Mouse (Mus musculus) midbrain, embryonic 14.5 days (tissue): ENCODE measurements around the gene Stk40. TPM values are rescaled to one million over a fixed set of nuclear protein-coding genes. Genes with fewer than 3 reads are reported as not detected.

Experiments
- ATAC-seq: fragments of 200-750 bp; cut with Nextera tagmentation; 2 replicates; pipeline ENCODE4 v1.8.0; 2017; ENCODE audit warnings: moderate number of reproducible peaks, moderate library complexity; ENCODE audit not compliant: low FRiP score, low TSS enrichment
- DNase-seq: peaks from one replicate; pipeline ENCODE4 v3.0.0-alpha.2; 2015
- H3K27ac ChIP-seq: fragments of 300-500 bp; sonication (generic); replicated peaks from 2 replicates; pipeline ENCODE4 v1.5.1; 2014; ENCODE audit warnings: mild to moderate bottlenecking, low read depth, low read length, moderate library complexity
- H3K27me3 ChIP-seq: fragments of 300-500 bp; sonication (generic); 2 replicates; pipeline ENCODE4 v1.6.1; 2014; ENCODE audit warnings: low read length, control low read depth, mixed read lengths; ENCODE audit not compliant: control insufficient read depth, insufficient read depth
- H3K36me3 ChIP-seq: fragments of 300-500 bp; sonication (generic); 2 replicates; pipeline ENCODE4 v1.6.1; 2014; ENCODE audit warnings: low read length, control low read depth; ENCODE audit not compliant: control insufficient read depth, insufficient read depth
- H3K4me1 ChIP-seq: fragments of 300-500 bp; sonication (generic); 2 replicates; pipeline ENCODE4 v1.6.1; 2014; ENCODE audit warnings: mild to moderate bottlenecking, antibody characterized with exemption, low read length, control low read depth; ENCODE audit not compliant: control insufficient read depth, insufficient read depth
- H3K4me2 ChIP-seq: fragments of 300-500 bp; sonication (generic); 2 replicates; pipeline ENCODE4 v1.6.1; 2014; ENCODE audit warnings: mild to moderate bottlenecking, low read length, moderate library complexity
- H3K4me3 ChIP-seq: fragments of 300-500 bp; sonication (generic); replicated peaks from 2 replicates; pipeline ENCODE4 v1.5.1; 2014; ENCODE audit warnings: low read depth, low read length
- H3K9ac ChIP-seq: fragments of 300-500 bp; sonication (generic); replicated peaks from 2 replicates; pipeline ENCODE4 v1.6.1; 2014; ENCODE audit warnings: mild to moderate bottlenecking, low read length, moderate library complexity
- H3K9me3 ChIP-seq: fragments of 300-500 bp; sonication (generic); 2 replicates; pipeline ENCODE4 v1.6.1; 2016; ENCODE audit warnings: low read length, control low read depth, mixed read lengths; ENCODE audit not compliant: control insufficient read depth
- WGBS: fragments of 180-500 bp; shearing (Covaris S2); extraction: QIAGEN DNeasy Blood & Tissue Kit; methylation state at CpG from one replicate; pipeline ENCODE4 v1.1.7; 2014; 5-methylcytosine and 5-hydroxymethylcytosine counted together
- polyA plus RNA-seq: library from polyadenylated mRNA; unstranded; fragments of >200 nt; fragmentation: Nextera tagmentation; extraction: Ambion mirVana; gene quantifications from 2 replicates; pipeline ENCODE4 v1.2.1, GENCODE M21; 2014

Stk40 gene
- polyA plus RNA-seq, 1 experiment from 2014 or later, result 29.4 TPM

DNA sequence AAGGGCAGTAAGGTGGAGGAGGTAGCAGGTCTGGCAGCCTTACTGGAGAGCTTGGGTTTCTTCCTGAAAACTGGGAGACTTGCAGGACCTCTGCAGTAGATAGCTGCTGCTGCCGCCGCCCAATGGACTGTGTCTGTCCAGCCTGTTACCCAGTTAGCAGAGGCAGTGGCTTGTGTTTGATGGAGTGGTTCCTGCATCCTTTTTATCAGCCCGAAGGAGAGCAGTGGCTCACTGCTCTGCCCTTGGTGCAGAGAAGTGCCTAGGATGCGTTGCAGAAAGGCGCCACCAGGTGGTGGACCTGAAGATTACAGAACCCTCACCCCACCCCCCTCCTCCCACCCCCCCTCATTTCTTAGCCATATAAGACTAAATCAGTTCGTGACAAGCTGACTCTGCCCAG is 10.2 kb downstream of the Stk40 start:
- Histone ChIP-seq H3K27ac (no peak overlapping the region), H3K4me1 (peaks cover 20% of the 10 kb centered on the region), H3K9ac (no peak overlapping the region), H3K4me3 (no peak overlapping the region), H3K27me3 (no peaks in the 10 kb centered on the region), H3K9me3 (no peaks in the 10 kb centered on the region), H3K36me3 (peaks cover 8% of the 10 kb centered on the region; the same call in 1 of the 2 replicates), H3K4me2 (no peak overlapping the region)
- DNase-seq, result peak; percentile 61
- 21% methylated on average over 6 of the region's 6 CpGs for WGBS
- ATAC-seq, result no peak

DNA sequence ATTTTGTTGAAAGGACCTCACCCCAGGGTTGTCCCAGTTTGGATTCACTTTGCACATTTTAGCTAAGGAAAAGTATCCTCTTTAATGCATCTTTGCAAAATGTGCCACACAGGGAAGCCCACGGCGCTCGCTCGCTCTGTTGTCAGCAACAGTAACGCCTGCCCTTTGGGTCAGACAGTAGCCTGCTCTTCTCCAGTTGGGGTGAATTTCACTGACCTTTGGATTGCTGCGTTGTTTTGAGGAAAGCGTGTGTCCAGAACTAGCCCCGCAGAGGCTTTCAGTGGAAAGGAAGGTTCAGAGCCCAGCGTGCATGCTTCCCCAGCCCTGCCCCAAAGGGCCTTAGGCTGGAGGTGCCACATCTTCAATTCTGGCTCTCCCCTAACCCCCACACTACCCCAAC is 11.7 kb downstream of the Stk40 start:
- Histone ChIP-seq H3K36me3 (peaks cover 8% of the 10 kb centered on the region; the same call in 1 of the 2 replicates), H3K4me3 (no peak overlapping the region), H3K27me3 (no peaks in the 10 kb centered on the region), H3K9ac (no peak overlapping the region), H3K27ac (no peak overlapping the region), H3K9me3 (no peaks in the 10 kb centered on the region), H3K4me1 (peaks cover 10% of the 10 kb centered on the region), H3K4me2 (no peak overlapping the region)
- WGBS, result 93% methylated on average over 9 of the region's 9 CpGs
- DNase-seq (no peak), ATAC-seq (no peak)

DNA sequence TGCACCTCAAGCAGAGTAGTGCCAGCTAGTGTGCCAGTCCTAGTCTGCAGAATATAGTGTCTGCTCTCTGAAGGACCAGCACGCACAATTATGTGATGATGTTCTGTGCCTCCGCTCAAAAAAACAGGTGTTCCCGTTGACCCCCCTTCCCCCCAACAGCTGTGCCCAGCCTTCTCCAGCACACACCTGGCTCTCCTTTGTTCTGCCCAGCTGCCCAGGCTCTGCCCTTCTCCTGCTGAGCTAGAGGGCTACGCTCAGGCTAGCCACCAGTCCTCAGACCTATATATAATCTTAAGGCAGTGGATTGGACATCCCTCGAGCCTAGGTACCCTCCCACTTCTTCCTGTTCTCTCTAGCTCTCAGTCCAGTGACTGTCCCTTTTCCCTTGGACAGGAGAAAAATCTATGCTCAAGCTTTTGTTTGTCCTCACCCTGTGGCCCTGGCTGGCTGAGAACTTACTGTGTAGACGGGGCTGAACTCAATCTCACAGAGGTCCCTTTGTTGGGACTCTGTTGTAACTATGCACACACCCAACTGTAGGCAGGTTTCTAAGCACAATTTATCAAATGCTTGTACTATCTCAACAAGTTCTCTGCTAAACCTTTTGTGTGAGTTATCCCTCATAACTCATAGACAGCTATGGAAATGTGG is 12.2 kb downstream of the Stk40 start:
- DNase-seq, result no peak
- H3K9ac ChIP-seq, result no peak overlapping the region

DNA sequence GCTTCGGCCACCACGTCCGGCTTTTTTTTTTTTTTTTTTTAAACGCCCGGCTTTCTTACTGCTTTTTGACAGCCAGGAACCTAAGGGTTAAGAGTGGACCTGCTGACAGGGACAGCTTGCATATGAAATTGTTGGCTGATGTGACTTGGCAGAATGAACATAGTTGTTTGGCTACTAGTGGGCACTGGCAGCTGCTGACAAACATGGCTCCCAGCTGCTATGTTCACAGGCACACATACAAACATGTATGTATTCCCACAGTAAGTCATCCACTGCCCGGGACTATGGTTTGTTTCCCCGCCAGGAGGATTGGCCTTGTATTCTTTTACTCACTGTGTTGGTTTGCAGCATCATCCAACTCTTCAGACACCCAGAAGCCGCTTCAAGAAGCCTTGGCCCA is 13.4 kb downstream of the Stk40 start:
- Histone ChIP-seq H3K4me1 (no peaks in the 10 kb centered on the region), H3K9me3 (peaks cover 7% of the 10 kb centered on the region), H3K27me3 (no peaks in the 10 kb centered on the region), H3K27ac (no peak overlapping the region), H3K4me2 (no peak overlapping the region), H3K9ac (no peak overlapping the region), H3K4me3 (no peak overlapping the region), H3K36me3 (peaks cover 17% of the 10 kb centered on the region; the same call in 1 of the 2 replicates)
- DNase-seq (no peak), ATAC-seq (no peak)
- WGBS, result 83% methylated on average over 8 of the region's 8 CpGs

More for the DNA sequence above, 12.2 kb downstream of the Stk40 start:
- H3K4me3 ChIP-seq, result no peak overlapping the region
- H3K36me3 ChIP-seq, result peaks cover 9% of the 10 kb centered on the region; the same call in 1 of the 2 replicates
- WGBS, result 78% methylated on average over 6 of the region's 6 CpGs
- H3K27me3 ChIP-seq, result no peaks in the 10 kb centered on the region
- ATAC-seq, result no peak
- no peaks in the 10 kb centered on the region for H3K9me3 ChIP-seq
- H3K27ac ChIP-seq, result no peak overlapping the region
- peaks cover 5% of the 10 kb centered on the region for H3K4me1 ChIP-seq
- H3K4me2 ChIP-seq, result no peak overlapping the region

DNA sequence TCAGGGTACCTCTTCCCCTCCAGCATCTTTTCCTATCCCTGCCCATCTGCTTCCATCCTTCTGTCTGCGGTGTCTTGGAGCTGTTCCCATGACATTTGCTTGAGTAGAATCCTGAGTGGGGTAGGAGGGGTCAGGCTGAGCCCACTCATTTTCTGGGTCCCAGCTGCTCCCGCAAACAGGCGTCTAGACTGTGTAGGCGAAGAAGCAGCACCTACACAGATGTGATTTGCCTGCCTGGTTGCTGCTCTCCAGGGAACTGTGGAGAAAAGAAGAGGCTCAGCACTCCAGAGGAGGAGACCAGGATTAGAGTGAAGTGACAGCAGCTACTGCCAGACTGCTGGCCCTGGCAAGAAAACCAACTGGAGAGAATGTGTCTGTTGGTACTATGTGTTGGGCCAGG is 14.9 kb downstream of the Stk40 start:
- no peak overlapping the region for H3K4me3 ChIP-seq
- no peaks in the 10 kb centered on the region for H3K4me1 ChIP-seq
- no peak overlapping the region for H3K4me2 ChIP-seq
- H3K9ac ChIP-seq, result 0 out of 2 replicates have a peak overlapping the region, but pooled peaks have one; percentile 17
- H3K9me3 ChIP-seq, result peaks cover 7% of the 10 kb centered on the region
- 79% methylated on average over 4 of the region's 4 CpGs for WGBS
- H3K27ac ChIP-seq, result no peak overlapping the region
- ATAC-seq, result no peak
- peaks cover 18% of the 10 kb centered on the region; the same call in 1 of the 2 replicates for H3K36me3 ChIP-seq
- DNase-seq, result no peak
- H3K27me3 ChIP-seq, result no peaks in the 10 kb centered on the region

DNA sequence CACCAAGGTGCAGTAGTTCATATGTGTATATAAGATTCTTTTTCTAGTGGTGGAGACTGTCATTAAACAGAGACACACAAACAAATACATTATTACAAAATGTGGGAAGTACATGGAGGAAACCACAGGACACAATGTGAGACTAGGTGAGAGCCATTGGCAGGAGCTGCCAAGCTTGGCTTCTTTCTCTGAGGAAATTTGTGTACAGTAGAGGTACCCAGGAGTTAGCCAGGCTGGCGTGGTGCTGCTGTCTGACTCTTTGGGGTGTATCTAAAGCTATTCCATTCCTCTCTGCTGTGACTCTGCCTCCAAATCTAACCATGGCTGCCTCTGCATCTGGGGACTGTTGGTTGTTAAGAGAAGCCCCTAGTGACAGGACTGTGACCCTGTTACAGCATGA is 15.3 kb downstream of the Stk40 start:
- WGBS, result 95% methylated on average over 1 of the region's 1 CpGs
- Histone ChIP-seq H3K4me1 (no peaks in the 10 kb centered on the region), H3K36me3 (peaks cover 21% of the 10 kb centered on the region; the same call in 1 of the 2 replicates), H3K4me2 (no peak overlapping the region), H3K9ac (no peak overlapping the region), H3K4me3 (no peak overlapping the region), H3K9me3 (peaks cover 7% of the 10 kb centered on the region), H3K27ac (no peak overlapping the region), H3K27me3 (no peaks in the 10 kb centered on the region)
- ATAC-seq (no peak), DNase-seq (no peak)

DNA sequence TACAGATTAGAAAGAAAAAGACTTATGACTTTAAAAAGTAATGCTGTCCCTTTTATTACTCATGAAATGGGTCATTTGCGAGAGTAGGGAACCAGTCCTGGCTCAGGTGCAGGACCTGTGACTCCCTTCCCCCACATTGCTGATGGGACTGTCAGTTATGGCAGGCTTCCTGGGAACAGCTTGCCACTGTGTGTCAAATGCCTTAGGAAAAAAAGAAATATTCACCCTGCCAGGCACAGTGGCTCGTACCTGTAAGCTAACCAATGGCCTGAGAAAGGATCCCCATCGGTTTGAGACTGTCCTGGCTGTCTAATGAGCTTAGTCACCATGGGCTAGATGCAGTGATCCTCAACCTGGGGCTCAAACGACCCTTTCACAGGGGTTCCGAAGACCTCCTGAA is 16.3 kb downstream of the Stk40 start:
- H3K9ac ChIP-seq, result no peak overlapping the region
- ATAC-seq (no peak), DNase-seq (no peak)
- H3K27ac ChIP-seq, result no peak overlapping the region
- no peak overlapping the region for H3K4me3 ChIP-seq
- WGBS, result 92% methylated on average over 5 of the region's 5 CpGs
- no peaks in the 10 kb centered on the region for H3K4me1 ChIP-seq
- H3K4me2 ChIP-seq, result no peak overlapping the region
- no peaks in the 10 kb centered on the region for H3K27me3 ChIP-seq
- peaks cover 7% of the 10 kb centered on the region for H3K9me3 ChIP-seq
- peaks cover 31% of the 10 kb centered on the region for H3K36me3 ChIP-seq

DNA sequence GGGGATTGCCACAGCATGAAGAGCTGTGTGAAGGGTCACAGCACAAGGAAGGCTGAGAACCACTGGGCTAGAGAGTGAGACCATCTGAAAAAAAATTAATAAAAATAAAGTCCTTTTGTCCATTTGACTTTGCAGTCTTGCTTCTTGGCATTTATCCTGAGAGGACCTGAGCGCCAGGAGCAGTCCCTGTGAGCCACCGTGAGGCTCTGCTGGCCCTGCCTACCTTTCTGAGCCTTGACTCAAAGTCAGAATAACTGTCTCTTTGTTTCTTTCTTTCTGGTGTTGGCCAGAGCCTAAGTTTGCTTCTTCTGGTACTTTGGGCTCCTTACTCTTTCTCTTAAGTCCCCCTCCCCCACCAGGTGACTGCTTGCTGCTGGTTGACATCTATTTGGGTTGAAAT is 16.7 kb downstream of the Stk40 start:
- Histone ChIP-seq H3K27ac (no peak overlapping the region), H3K27me3 (no peaks in the 10 kb centered on the region), H3K36me3 (peaks cover 36% of the 10 kb centered on the region), H3K9ac (no peak overlapping the region), H3K4me1 (no peaks in the 10 kb centered on the region), H3K4me3 (no peak overlapping the region), H3K9me3 (peaks cover 7% of the 10 kb centered on the region), H3K4me2 (no peak overlapping the region)
- ATAC-seq (no peak), DNase-seq (no peak)
- WGBS, result 98% methylated on average over 2 of the region's 2 CpGs

DNA sequence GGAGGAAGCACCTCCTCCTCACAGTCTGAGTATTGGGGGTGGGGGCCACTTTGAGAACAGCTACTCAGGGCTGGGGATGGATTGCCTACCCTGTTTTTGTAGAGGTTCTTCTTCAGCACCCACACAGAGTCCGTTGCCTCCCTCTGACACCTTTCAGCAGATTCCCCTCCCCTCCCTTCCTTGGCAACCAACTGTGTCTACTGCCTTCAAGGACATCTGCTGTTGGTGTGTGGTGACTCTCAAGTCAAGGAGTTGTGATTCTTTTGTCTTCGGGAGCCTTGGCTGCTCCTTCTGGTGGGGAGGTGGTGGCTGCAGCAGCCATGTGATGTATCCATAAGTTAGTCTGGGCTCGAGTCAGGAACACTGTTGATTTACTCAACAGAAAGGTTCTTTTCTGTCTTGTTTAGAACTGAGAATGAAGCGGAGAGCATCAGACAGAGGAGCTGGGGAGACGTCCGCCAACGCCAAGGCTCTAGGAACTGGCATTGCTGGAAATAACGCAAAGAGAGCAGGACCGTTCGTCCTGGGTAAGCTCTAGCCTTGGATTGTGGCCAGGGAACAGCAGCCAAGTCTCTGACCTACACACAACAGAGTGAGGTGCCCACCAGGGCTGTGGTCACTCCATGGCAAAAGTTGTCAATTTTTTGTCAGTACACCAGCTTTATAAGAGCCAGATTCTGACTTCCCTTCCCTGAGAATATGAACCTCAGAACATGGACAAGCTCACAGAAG is 19.7 kb downstream of the Stk40 start:
- H3K9ac ChIP-seq, result no peak overlapping the region
- H3K27me3 ChIP-seq, result no peaks in the 10 kb centered on the region
- H3K4me3 ChIP-seq, result no peak overlapping the region
- DNase-seq, result no peak
- 89% methylated on average over 10 of the region's 10 CpGs for WGBS
- H3K4me1 ChIP-seq, result no peaks in the 10 kb centered on the region
- peaks cover 52% of the 10 kb centered on the region for H3K36me3 ChIP-seq
- H3K4me2 ChIP-seq, result no peak overlapping the region
- peaks cover 7% of the 10 kb centered on the region for H3K9me3 ChIP-seq
- no peak overlapping the region for H3K27ac ChIP-seq
- ATAC-seq, result no peak
